Mouse (Mus musculus) myocyte (in vitro differentiated cells): ENCODE measurements around the gene Rheb.

Experiments used
- CEBPB ChIP-seq: IDR thresholded peaks from 2 replicates; pipeline ENCODE4 v1.6.1; 2011; ENCODE audit warnings: mild to moderate bottlenecking, moderate library complexity; ENCODE audit not compliant: poor library complexity, insufficient read depth, severe bottlenecking
- E2F4 ChIP-seq: IDR thresholded peaks from one replicate; pipeline ENCODE4 v1.6.1; 2011; ENCODE audit warnings: mild to moderate bottlenecking, control low read depth, moderate library complexity; ENCODE audit not compliant: insufficient read depth
- MAX ChIP-seq: IDR thresholded peaks from one replicate; pipeline ENCODE4 v1.6.1; 2011; ENCODE audit warnings: low read depth, mild to moderate bottlenecking, control low read depth
- MYOG ChIP-seq, 3 experiments: IDR thresholded peaks; one replicate each; pipeline ENCODE4 v1.6.1; 2011; ENCODE audit warnings: control low read depth in 2 of 3, low read depth in 2 of 3, mild to moderate bottlenecking in 2 of 3; ENCODE audit not compliant: insufficient read length in 2 of 3, control insufficient read depth in 1 of 3, insufficient read depth in 1 of 3
- POLR2A ChIP-seq: IDR thresholded peaks from one replicate; pipeline ENCODE4 v1.6.1; 2011; ENCODE audit warnings: low read depth, mild to moderate bottlenecking, control low read depth, moderate library complexity; ENCODE audit not compliant: insufficient read length
- POLR2AphosphoS2 ChIP-seq: IDR thresholded peaks from one replicate; pipeline ENCODE4 v1.6.1; 2011; ENCODE audit warnings: low read depth, control low read depth; ENCODE audit not compliant: insufficient read length
- REST ChIP-seq: IDR thresholded peaks from one replicate; pipeline ENCODE4 v1.6.1; 2011; ENCODE audit warnings: mild to moderate bottlenecking, control low read depth, moderate library complexity; ENCODE audit not compliant: insufficient read depth, insufficient read length
- TCF3 ChIP-seq: IDR thresholded peaks from one replicate; pipeline ENCODE4 v1.6.1; 2011; ENCODE audit warnings: low read depth, control low read depth; ENCODE audit not compliant: insufficient read length
- USF1 ChIP-seq: IDR thresholded peaks from one replicate; pipeline ENCODE4 v1.6.1; 2011; ENCODE audit warnings: low read depth, mild to moderate bottlenecking, control low read depth, moderate library complexity

DNA sequence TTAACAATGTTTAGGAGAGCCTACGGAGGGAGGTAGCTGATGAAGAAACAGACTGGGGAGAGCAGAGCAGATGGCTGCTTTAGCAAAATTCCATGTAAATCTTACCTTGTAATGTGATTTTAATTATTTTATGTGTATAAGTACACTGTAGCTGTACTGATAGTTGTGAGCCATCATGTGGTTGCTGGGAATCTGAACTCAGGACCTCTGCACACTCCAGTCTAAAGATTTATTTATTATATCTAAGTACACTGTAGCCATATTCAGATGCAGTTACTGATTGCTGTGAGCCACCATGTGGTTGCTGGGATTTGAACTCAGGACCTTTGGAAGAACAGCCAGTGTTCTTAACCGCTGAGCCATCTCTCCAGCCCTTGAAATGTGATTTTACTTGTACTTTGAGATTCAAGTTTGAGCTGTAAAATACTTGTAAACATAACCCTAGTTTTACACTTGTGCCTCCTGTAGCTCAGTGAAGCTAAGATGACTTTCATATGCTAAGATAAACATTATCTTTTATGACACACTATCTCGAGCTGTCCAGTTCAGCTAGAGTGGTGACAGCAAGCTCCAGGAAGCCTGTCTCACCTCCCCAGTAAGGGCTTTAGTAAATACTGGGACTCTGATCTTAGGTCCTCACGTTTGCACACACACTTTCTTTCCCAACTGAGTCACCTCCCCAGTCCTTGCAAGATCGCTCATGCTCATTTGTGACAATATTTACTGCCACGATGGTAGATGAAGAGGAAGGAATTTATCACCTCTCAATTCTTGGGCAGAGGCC, 40.4 kb downstream of the Rheb start:
- TF ChIP-seq POLR2A (no peak), MAX (no peak), USF1 (no peak), POLR2AphosphoS2 (no peak), TCF3 (no peak), REST (no peak), E2F4 (no peak), MYOG (IDR thresholded peaks at IDR 0.05; ENCODE audit: control insufficient read depth in 1 of 3, insufficient read depth in 1 of 3, insufficient read length in 2 of 3, low read depth in 2 of 3) (no peak), CEBPB (no peak)
